Mouse (Mus musculus) spleen, adult 2 months (tissue): ENCODE results near the gene Myof. TPM values are rescaled to one million over a fixed set of nuclear protein-coding genes. Genes with fewer than 3 reads are reported as not detected.

Experiments used
- DNase-seq, 2 experiments: peaks; one replicate each; pipeline versions ENCODE4 v3.0.0 to v3.0.0-alpha.2; 2012 to 2021; ENCODE audit warnings: low spot score in 2 of 2, low read depth in 1 of 2
- H3K27ac ChIP-seq: fragments of 200-500 bp; 2 replicates; pipeline ENCODE4 v1.5.1; 2012; ENCODE audit warnings: low read length, inconsistent platforms; ENCODE audit not compliant: insufficient read depth
- H3K27me3 ChIP-seq: fragments of 200-500 bp; 2 replicates; pipeline ENCODE4 v1.6.1; 2012; ENCODE audit warnings: mild to moderate bottlenecking, moderate library complexity, low read length, inconsistent platforms; ENCODE audit not compliant: control insufficient read depth, insufficient read depth
- H3K36me3 ChIP-seq: fragments of 200-500 bp; 2 replicates; pipeline ENCODE4 v1.6.1; 2012; ENCODE audit warnings: mild to moderate bottlenecking, low read length, inconsistent platforms; ENCODE audit not compliant: control insufficient read depth, insufficient read depth
- H3K4me1 ChIP-seq: fragments of 200-500 bp; 2 replicates; pipeline ENCODE4 v1.6.1; 2011; ENCODE audit warnings: inconsistent platforms; ENCODE audit not compliant: control insufficient read depth, insufficient read depth, insufficient read length
- H3K4me3 ChIP-seq: fragments of 200-500 bp; 2 replicates; pipeline ENCODE4 v1.5.1; 2011; ENCODE audit warnings: mild to moderate bottlenecking, inconsistent platforms; ENCODE audit not compliant: insufficient read depth, insufficient read length; ENCODE audit errors: extremely low read depth
- CTCF ChIP-seq: fragments of 200-500 bp; IDR thresholded peaks from 2 replicates; pipeline ENCODE4 v1.5.1; 2011; ENCODE audit warnings: mild to moderate bottlenecking, inconsistent platforms; ENCODE audit not compliant: insufficient read depth, insufficient read length, insufficient replicate concordance; ENCODE audit errors: extremely low read depth
- POLR2A ChIP-seq: fragments of 200-500 bp; IDR thresholded peaks from 2 replicates; pipeline ENCODE4 v1.6.1; 2011; ENCODE audit warnings: low read depth, low read length, inconsistent platforms
- WGBS: fragments of 180-500 bp; shearing (Covaris S2); methylation state at CpG from one replicate; pipeline ENCODE4 v1.1.7; 2018; 5-methylcytosine and 5-hydroxymethylcytosine counted together
- polyA plus RNA-seq: library from polyadenylated mRNA; depleted of rRNA; stranded (reverse); fragments of >200 nt; gene quantifications from 2 replicates; pipeline ENCODE4 v1.2.3, GENCODE M21; 2012; rRNA removed

Myof gene
- polyA plus RNA-seq, 1 experiment: 10.6 TPM

DNA sequence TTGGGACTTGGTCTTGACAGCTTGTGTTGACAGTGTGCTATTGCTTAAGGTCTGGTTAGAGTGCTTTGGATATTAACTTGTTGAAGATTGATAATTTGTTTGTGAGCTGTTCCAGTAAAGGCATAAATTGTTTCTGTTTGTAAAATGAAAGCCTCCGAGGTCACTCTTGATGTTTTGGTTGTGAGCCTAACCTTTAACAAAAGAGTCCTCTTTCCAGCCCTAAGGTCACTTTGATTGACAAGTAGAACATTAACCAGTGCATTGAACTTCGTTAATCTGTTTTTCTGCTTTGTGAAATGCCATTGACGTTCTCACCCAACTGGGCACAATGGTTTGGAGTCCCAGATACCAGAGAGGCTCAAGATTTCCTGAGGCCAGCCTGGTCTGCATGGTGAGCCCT, 175.8 kb downstream of the Myof start:
- TF ChIP-seq CTCF: no peak
- TF ChIP-seq POLR2A: no peak
- WGBS: 88% methylated on average over 3 of the region's 3 CpGs
- Histone ChIP-seq H3K27ac (no peak overlapping the region), H3K36me3 (no peaks in the 10 kb centered on the region), H3K4me3 (no peak overlapping the region), H3K27me3 (no peaks in the 10 kb centered on the region), H3K4me1 (no peaks in the 10 kb centered on the region)
- no peak for DNase-seq

DNA sequence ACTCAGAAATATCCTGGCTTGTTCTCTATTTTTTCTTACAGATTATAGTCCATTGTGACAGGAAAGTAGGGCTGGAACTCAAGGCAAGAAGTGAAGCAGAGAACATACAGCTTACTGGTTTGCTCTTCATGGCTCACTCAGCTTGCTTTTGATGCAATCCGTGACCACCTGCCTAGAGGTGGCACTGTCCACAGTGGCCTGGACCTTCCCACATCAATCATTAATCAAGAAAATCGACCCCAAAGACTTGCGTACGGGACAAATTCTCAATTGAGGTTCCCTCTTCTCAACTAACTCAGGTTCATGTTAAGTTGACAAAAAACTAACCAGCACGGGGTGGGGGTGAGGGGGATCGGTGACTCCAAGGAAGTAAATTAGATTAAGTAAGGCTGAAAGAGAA, 176.4 kb downstream of the Myof start:
- no peaks in the 10 kb centered on the region for H3K27me3 ChIP-seq
- H3K4me3 ChIP-seq: no peak overlapping the region
- H3K27ac ChIP-seq: no peak overlapping the region
- no peak for DNase-seq
- 92% methylated on average over 6 of the region's 6 CpGs for WGBS
- TF ChIP-seq CTCF (no peak), POLR2A (no peak)
- no peaks in the 10 kb centered on the region for H3K36me3 ChIP-seq
- no peaks in the 10 kb centered on the region for H3K4me1 ChIP-seq

DNA sequence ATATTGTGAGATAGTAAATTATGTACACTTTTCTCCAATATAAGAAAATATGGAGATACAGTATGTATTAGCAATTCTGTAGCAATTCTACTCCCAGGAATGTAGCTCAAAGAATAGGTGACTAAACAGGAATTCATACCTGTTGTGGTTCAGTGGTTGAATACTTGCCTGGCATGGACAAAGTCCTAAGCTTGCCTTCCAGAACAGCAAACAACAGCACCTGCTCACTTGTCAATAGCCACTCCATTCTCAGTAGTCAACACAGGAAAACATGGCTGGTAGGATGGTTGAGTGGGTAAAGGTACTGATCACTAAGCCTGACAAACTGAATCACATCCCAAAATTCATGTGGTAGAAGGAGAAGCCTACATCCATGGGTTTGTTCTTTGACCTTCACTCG, 182.2 kb downstream of the Myof start:
- DNase-seq: no peak
- Histone ChIP-seq H3K4me1 (no peaks in the 10 kb centered on the region), H3K27ac (no peak overlapping the region), H3K36me3 (no peaks in the 10 kb centered on the region), H3K27me3 (no peaks in the 10 kb centered on the region), H3K4me3 (no peak overlapping the region)
- WGBS: 94% methylated on average over 1 of the region's 1 CpGs
- TF ChIP-seq CTCF (no peak), POLR2A (no peak)

DNA sequence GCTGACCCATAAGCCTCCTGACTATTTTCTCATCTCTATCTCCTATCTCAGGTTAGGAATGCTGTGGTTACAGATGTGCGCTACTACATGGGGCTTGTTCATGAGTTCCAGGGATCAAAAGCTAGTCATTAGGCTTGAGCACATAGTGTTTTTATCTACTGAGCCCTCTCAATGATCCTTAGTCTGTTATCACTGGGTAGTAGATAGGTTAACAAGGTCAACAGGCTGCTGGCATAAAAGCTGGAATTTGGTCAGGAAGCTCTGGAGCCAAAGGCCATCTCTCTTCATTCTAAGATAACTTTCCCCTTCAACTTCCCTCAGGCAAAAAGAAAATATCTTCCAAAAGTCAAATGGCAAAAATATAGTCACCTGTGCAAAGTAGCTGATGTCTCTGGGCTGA, 183.1 kb downstream of the Myof start:
- Histone ChIP-seq H3K27ac (no peak overlapping the region), H3K36me3 (no peaks in the 10 kb centered on the region), H3K27me3 (no peaks in the 10 kb centered on the region), H3K4me3 (no peak overlapping the region), H3K4me1 (no peaks in the 10 kb centered on the region)
- TF ChIP-seq CTCF: no peak
- TF ChIP-seq POLR2A: no peak
- DNase-seq: no peak
- 94% methylated on average over 1 of the region's 1 CpGs for WGBS

DNA sequence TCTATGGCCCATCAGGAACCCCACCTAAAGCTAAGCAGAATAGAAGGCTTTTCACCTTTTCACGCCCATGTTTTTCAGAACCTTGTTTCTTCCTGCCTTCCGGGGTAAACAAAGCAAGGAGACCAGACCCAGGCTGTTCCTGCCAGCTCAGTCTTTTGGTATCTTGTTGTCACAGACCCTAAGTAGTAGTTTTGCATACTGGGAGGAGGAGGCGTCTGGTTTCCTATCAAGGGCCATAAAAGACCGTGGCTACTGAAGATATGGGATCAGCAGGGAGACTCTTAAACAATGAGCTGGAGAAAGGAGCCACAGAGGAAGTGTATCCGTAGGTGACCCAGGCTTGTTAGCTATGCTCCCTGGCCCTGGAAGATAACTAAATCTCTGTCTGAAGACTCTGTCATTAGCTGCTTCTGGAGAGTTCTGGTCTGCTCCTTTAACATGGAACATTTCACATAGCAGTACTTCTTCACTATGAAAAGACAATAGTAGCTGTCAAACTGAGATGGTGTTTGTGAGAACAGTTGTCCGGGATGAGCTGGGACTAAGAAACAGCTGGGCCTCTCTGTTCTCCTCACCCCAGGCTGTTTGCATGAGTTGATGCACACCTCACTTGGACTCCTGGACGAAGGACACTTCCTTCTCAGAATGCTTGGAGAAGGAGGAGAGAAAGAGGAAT, 184.8 kb downstream of the Myof start:
- no peak overlapping the region for H3K27ac ChIP-seq
- H3K36me3 ChIP-seq: no peaks in the 10 kb centered on the region
- H3K4me3 ChIP-seq: no peak overlapping the region
- H3K27me3 ChIP-seq: no peaks in the 10 kb centered on the region
- DNase-seq: no peak
- TF ChIP-seq POLR2A (no peak), CTCF (no peak)
- no peaks in the 10 kb centered on the region for H3K4me1 ChIP-seq
- 79% methylated on average over 7 of the region's 7 CpGs for WGBS

DNA sequence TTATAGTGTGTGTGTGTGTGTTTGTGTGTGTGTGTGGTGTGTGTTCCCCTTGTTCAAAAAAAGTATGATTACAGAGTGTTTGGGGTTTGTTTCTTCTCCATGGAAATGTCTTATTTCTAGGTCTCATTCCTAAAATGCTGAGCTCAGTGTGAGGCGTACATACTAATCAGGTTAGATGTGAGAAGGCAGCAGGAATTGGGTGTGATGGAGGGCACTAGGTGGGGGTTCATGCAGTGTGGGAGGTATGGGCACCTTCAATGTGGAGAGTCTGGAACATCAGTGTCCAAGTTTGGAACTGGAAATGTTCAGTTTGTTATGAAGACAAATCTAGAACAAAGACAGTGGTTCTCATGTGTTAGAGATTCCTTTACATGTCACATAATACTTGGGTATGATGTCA, 191.3 kb downstream of the Myof start:
- H3K27me3 ChIP-seq: no peaks in the 10 kb centered on the region
- 88% methylated on average over 1 of the region's 1 CpGs for WGBS
- no peaks in the 10 kb centered on the region for H3K36me3 ChIP-seq
- DNase-seq: no peak
- H3K27ac ChIP-seq: no peak overlapping the region
- no peak for TF ChIP-seq POLR2A
- TF ChIP-seq CTCF: no peak
- no peak overlapping the region for H3K4me3 ChIP-seq
- H3K4me1 ChIP-seq: no peaks in the 10 kb centered on the region

DNA sequence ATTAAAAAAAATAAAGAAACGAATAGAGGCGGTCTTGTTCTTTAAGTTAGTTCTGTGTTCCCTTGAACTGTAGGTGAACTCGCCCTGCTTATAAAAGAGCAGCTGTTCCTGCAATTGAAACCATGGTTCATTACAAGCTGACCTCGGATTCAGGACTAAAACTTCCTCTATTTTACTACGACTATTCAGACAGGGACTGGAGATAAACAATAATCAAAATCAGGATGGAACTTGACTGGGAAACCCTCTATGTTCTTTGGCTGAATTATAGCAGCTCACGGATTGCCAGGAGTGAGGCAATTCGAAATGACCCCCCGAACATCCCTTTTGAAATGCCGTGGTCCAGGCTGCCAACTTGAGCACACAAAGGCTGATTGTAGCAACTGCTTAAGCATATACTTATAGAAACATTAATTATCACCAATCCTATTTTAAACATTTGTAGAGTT, 191.8 kb downstream of the Myof start:
- Histone ChIP-seq H3K27me3 (no peaks in the 10 kb centered on the region), H3K4me3 (no peak overlapping the region), H3K27ac (no peak overlapping the region), H3K4me1 (no peaks in the 10 kb centered on the region), H3K36me3 (no peaks in the 10 kb centered on the region)
- 56% methylated on average over 9 of the region's 9 CpGs for WGBS
- TF ChIP-seq POLR2A (no peak), CTCF (no peak)
- DNase-seq: no peak

Other genes with a start within 250 kb of the Myof start
- gene Cep55, start 11.4 kb upstream of the Myof start, polyA plus RNA-seq: 0.94 and 1.2 TPM in 2 replicates
- gene Ffar4, start 53.5 kb upstream of the Myof start, polyA plus RNA-seq: 2.9 and 3.6 TPM in 2 replicates
- 1.1 and 1.2 TPM in 2 replicates for gene Rbp4, start 81.7 kb upstream of the Myof start, polyA plus RNA-seq
- not detected in 2 replicates for gene Pde6c, start 89.2 kb upstream of the Myof start, polyA plus RNA-seq
- 2.7 and 2.9 TPM in 2 replicates for gene Fra10ac1, start 180.6 kb upstream of the Myof start, polyA plus RNA-seq
- 0.02 TPM in 2 replicates for gene Lgi1, start 221.0 kb upstream of the Myof start, polyA plus RNA-seq